Mouse (Mus musculus) lung, adult 2 months (tissue): ENCODE results near the gene Krtap9-5. TPM values are rescaled to one million over a fixed set of nuclear protein-coding genes. Genes with fewer than 3 reads are reported as not detected.

ENCODE experiments used
- DNase-seq: peaks from one replicate; pipeline ENCODE4 v3.0.0; 2022
- H3K4me1 ChIP-seq: fragments of 200-500 bp; 2 replicates; pipeline ENCODE4 v1.6.1; 2011; ENCODE audit warnings: low read length; ENCODE audit not compliant: control insufficient read depth, insufficient read depth
- H3K4me3 ChIP-seq: fragments of 200-500 bp; replicated peaks from 2 replicates; pipeline ENCODE3; 2011; ENCODE audit warnings: low read depth, mild to moderate bottlenecking, control low read depth, low read length; ENCODE audit errors: extremely low read depth
- CTCF ChIP-seq: fragments of 200-500 bp; IDR thresholded peaks from 2 replicates; pipeline ENCODE4 v1.5.1; 2011; ENCODE audit warnings: mild to moderate bottlenecking, low read length, control low read depth; ENCODE audit not compliant: insufficient read depth
- POLR2A ChIP-seq: fragments of 200-500 bp; IDR thresholded peaks from 2 replicates; pipeline ENCODE4 v1.6.1; 2011; ENCODE audit warnings: low read depth, mild to moderate bottlenecking, control low read depth, low read length, borderline replicate concordance; ENCODE audit errors: extremely low read depth
- WGBS: fragments of 180-500 bp; shearing (Covaris S2); methylation state at CpG from one replicate; pipeline ENCODE4 v1.1.7; 2018; 5-methylcytosine and 5-hydroxymethylcytosine counted together
- polyA plus RNA-seq: library from polyadenylated mRNA; depleted of rRNA; stranded (reverse); fragments of >200 nt; gene quantifications from 2 replicates; pipeline ENCODE4 v1.2.3, GENCODE M21; 2012; rRNA removed

Gene Krtap9-5
- polyA plus RNA-seq, 1 experiment: not detected

GRCm38 (mm10) chr11:99985291-99986092 lies 37.2 kb downstream of the Krtap9-5 start:
- 68% methylated on average over 20 of the region's 20 CpGs for WGBS
- TF ChIP-seq CTCF: no peak
- TF ChIP-seq POLR2A: no peak
- no peak for DNase-seq
- Histone ChIP-seq H3K4me3 (no peak overlapping the region), H3K4me1 (no peaks in the 10 kb centered on the region)

GRCm38 (mm10) chr11:99986180-99986647 lies 37.9 kb downstream of the Krtap9-5 start, which contains the start of gene Krtap16-1:
Krtap16-1 (minus strand) TSS chr11:99986597.
- 71% methylated on average over 8 of the region's 8 CpGs for WGBS
- no peak for DNase-seq
- H3K4me3 ChIP-seq: no peak within 1 kb of the TSS
- no peaks in the 10 kb centered on the region for H3K4me1 ChIP-seq
- TF ChIP-seq CTCF (no peak), POLR2A (no peak)

DNA sequence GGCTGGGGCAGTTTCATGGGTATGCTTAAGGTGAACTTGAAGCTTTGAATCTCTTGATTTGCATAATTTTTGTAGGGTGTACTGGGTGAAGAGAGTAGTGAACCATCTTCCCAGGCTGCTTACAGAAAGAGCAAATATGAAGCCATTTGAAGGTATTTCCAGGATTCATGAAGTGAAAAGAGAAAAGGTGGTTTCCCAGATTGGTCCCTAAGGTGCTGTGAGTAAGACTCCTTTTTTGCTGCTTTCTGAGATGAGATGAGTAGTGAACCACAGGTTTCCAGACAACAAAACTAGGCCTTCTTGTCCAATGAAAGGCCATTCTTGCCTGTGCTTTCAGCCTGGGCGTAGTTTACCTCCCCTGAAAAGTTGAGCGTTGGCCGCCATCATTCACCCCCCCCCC lies 40.3 kb downstream of the Krtap9-5 start:
- 87% methylated on average over 3 of the region's 3 CpGs for WGBS
- no peak overlapping the region for H3K4me3 ChIP-seq
- H3K4me1 ChIP-seq: no peaks in the 10 kb centered on the region
- no peak for TF ChIP-seq CTCF
- TF ChIP-seq POLR2A: no peak
- DNase-seq: no peak

DNA sequence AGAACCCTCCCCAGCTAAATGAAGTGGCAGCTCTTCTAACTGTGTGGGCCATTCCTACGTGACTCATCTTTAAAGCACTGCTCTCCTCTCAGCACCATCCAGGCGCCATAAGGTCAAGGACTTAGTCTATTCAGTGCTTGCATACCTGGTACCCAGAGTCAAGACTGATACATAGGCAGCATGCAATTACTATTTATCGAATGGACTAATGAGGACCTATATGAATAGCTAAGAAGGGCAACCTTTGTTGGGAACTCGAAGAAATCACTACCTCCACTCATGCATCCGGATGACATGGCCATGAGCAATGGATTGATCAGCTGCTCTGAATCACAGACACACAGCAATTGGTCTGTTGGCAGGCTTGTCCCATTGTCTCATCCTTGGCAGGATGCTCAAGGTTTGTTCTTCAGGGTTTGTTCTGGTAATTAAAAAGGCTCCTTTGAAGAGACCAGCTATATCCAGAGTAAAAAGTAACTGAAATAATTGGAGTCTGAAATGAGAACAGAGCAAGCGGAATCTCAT lies 41.7 kb downstream of the Krtap9-5 start:
- WGBS: 74% methylated on average over 6 of the region's 6 CpGs
- TF ChIP-seq CTCF: no peak
- no peak for TF ChIP-seq POLR2A
- Histone ChIP-seq H3K4me3 (no peak overlapping the region), H3K4me1 (no peaks in the 10 kb centered on the region; the same call in 1 of the 2 replicates)
- no peak for DNase-seq

- TF ChIP-seq POLR2A (no peak), CTCF (no peak)
- no peak overlapping the region for H3K4me3 ChIP-seq
- no peak for DNase-seq
- WGBS: 73% methylated on average over 3 of the region's 3 CpGs
- no peaks in the 10 kb centered on the region; the same call in 1 of the 2 replicates for H3K4me1 ChIP-seq
Observed at GRCm38 (mm10) chr11:99990571-99990970, 42.3 kb downstream of the Krtap9-5 start.

GRCm38 (mm10) chr11:99993620-99994383 lies 45.5 kb downstream of the Krtap9-5 start, which contains the start of gene Krtap17-1:
Krtap17-1 (minus strand) TSS chr11:99993994.
- no peak for TF ChIP-seq CTCF
- no peak for TF ChIP-seq POLR2A
- no peak within 1 kb of the TSS for H3K4me3 ChIP-seq
- 18% methylated on average over 26 of the region's 26 CpGs for WGBS
- peak; percentile 19 for DNase-seq
- no peaks in the 10 kb centered on the region; the same call in 1 of the 2 replicates for H3K4me1 ChIP-seq

DNA sequence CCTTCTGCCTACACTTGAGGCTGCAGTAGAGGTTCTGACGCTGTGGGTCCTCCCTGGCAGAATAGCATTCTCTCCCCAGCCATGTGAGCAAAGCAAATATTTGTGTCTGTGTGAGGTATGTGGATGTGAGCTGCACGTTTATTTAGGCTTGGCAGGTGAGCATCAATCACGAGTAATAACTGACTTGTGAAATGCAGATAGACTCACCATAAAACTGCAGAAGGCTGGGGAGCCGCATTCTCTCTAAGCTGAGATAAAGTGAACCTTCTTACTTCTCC lies 46.0 kb downstream of the Krtap9-5 start:
- DNase-seq: no peak
- no peak overlapping the region for H3K4me3 ChIP-seq
- 32% methylated on average over 4 of the region's 4 CpGs for WGBS
- TF ChIP-seq CTCF: no peak
- H3K4me1 ChIP-seq: no peaks in the 10 kb centered on the region; the same call in 1 of the 2 replicates

GRCm38 (mm10) chr11:99999091-99999490 lies 50.8 kb downstream of the Krtap9-5 start:
- no peak for TF ChIP-seq CTCF
- no peak for TF ChIP-seq POLR2A
- Histone ChIP-seq H3K4me1 (no peaks in the 10 kb centered on the region; the same call in 1 of the 2 replicates), H3K4me3 (no peak overlapping the region)
- DNase-seq: no peak
- WGBS: 74% methylated on average over 7 of the region's 7 CpGs

Other genes starting within 250 kb of the Krtap9-5 start
- not detected in 2 replicates for gene Gm14180, start 214.2 kb upstream of the Krtap9-5 start, polyA plus RNA-seq
- gene Gm11595, start 175.6 kb upstream of the Krtap9-5 start, polyA plus RNA-seq: not detected in 2 replicates
- not detected in 2 replicates for gene Krtap4-8, start 167.8 kb upstream of the Krtap9-5 start, polyA plus RNA-seq
- not detected in 2 replicates for gene Krtap4-9, start 163.3 kb upstream of the Krtap9-5 start, polyA plus RNA-seq
- not detected in 2 replicates for gene Gm11596, start 155.0 kb upstream of the Krtap9-5 start, polyA plus RNA-seq
- not detected in 2 replicates for gene Gm11569, start 149.5 kb upstream of the Krtap9-5 start, polyA plus RNA-seq
- gene Gm11554, start 144.0 kb upstream of the Krtap9-5 start, polyA plus RNA-seq: not detected in 2 replicates
- not detected in 2 replicates for gene Krtap4-13, start 138.6 kb upstream of the Krtap9-5 start, polyA plus RNA-seq
- not detected in 2 replicates for gene Gm11564, start 132.8 kb upstream of the Krtap9-5 start, polyA plus RNA-seq
- gene 2300003K06Rik, start 110.4 kb upstream of the Krtap9-5 start, polyA plus RNA-seq: not detected in 2 replicates
- not detected in 2 replicates for gene Krtap4-16, start 96.9 kb upstream of the Krtap9-5 start, polyA plus RNA-seq
- gene Gm11568, start 90.6 kb upstream of the Krtap9-5 start, polyA plus RNA-seq: not detected in 2 replicates
- not detected in 2 replicates for gene Gm11559, start 84.0 kb upstream of the Krtap9-5 start, polyA plus RNA-seq
- gene Krtap9-1, start 75.1 kb upstream of the Krtap9-5 start, polyA plus RNA-seq: not detected in 2 replicates
- 0.19 TPM in 1 of 2 replicates, not detected in the other for gene Gm11567, start 69.3 kb upstream of the Krtap9-5 start, polyA plus RNA-seq
- gene Krtap31-1, start 40.6 kb upstream of the Krtap9-5 start, polyA plus RNA-seq: not detected in 2 replicates
- not detected in 2 replicates for gene Gm11565, start 33.7 kb upstream of the Krtap9-5 start, polyA plus RNA-seq
- not detected in 2 replicates for gene Krtap31-2, start 12.2 kb upstream of the Krtap9-5 start, polyA plus RNA-seq
- not detected in 2 replicates for gene Krtap29-1, start 30.6 kb downstream of the Krtap9-5 start, polyA plus RNA-seq
- not detected in 2 replicates for gene Krtap16-1, start 38.1 kb downstream of the Krtap9-5 start, polyA plus RNA-seq
- 5.5 and 8.8 TPM in 2 replicates for gene Krtap17-1, start 45.5 kb downstream of the Krtap9-5 start, polyA plus RNA-seq
- not detected in 2 replicates for gene Krt33a, start 67.7 kb downstream of the Krtap9-5 start, polyA plus RNA-seq
- gene Krt33b, start 81.4 kb downstream of the Krtap9-5 start, polyA plus RNA-seq: not detected in 2 replicates
- 0.07 TPM in 1 of 2 replicates, not detected in the other for gene Krt34, start 93.1 kb downstream of the Krtap9-5 start, polyA plus RNA-seq
- gene Krt31, start 102.1 kb downstream of the Krtap9-5 start, polyA plus RNA-seq: 0.14 TPM in 1 of 2 replicates, not detected in the other
- gene Krt32, start 139.8 kb downstream of the Krtap9-5 start, polyA plus RNA-seq: 26.6 TPM in 1 of 2 replicates, not detected in the other
- 0.22 TPM in 1 of 2 replicates, not detected in the other for gene Krt35, start 147.8 kb downstream of the Krtap9-5 start, polyA plus RNA-seq
- 0.25 and 0.50 TPM in 2 replicates for gene Krt36, start 157.2 kb downstream of the Krtap9-5 start, polyA plus RNA-seq
- 0.25 and 1,946 TPM in 2 replicates for gene Krt13, start 173.1 kb downstream of the Krtap9-5 start, polyA plus RNA-seq
- 2.1 and 62.5 TPM in 2 replicates for gene Krt15, start 187.5 kb downstream of the Krtap9-5 start, polyA plus RNA-seq
- 275 and 280 TPM in 2 replicates for gene Krt19, start 200.2 kb downstream of the Krtap9-5 start, polyA plus RNA-seq
- gene Krt9, start 244.8 kb downstream of the Krtap9-5 start, polyA plus RNA-seq: not detected in 2 replicates